Mouse (Mus musculus) bone marrow macrophage, adult 2 months (primary cell): ENCODE results near the gene Fam234b. TPM values are rescaled to one million over a fixed set of nuclear protein-coding genes. Genes with fewer than 3 reads are reported as not detected.

Experiments
- H3K27ac ChIP-seq: 2 replicates; pipeline ENCODE4 v1.5.1; 2012; ENCODE audit warnings: low read depth, low read length; ENCODE audit not compliant: insufficient read depth
- H3K4me1 ChIP-seq: 2 replicates; pipeline ENCODE4 v1.6.1; 2012; ENCODE audit warnings: low read length; ENCODE audit not compliant: control insufficient read depth, insufficient read depth
- H3K4me3 ChIP-seq: 2 replicates; pipeline ENCODE4 v1.5.1; 2012; ENCODE audit warnings: mild to moderate bottlenecking, low read length, moderate library complexity; ENCODE audit not compliant: insufficient read depth
- CTCF ChIP-seq: IDR thresholded peaks from 2 replicates; pipeline ENCODE4 v1.5.1; 2012; ENCODE audit warnings: low read depth, mild to moderate bottlenecking, low read length, moderate library complexity
- POLR2A ChIP-seq: IDR thresholded peaks from 2 replicates; pipeline ENCODE4 v1.6.1; 2012; ENCODE audit warnings: mild to moderate bottlenecking, low read depth, low read length, borderline replicate concordance
- polyA plus RNA-seq: library from polyadenylated mRNA; stranded (reverse); fragments of >200 nt; gene quantifications from 2 replicates; pipeline ENCODE4 v1.2.4, GENCODE M21; 2012; ENCODE audit not compliant: missing spikeins, insufficient read depth, insufficient read length

Fam234b gene
- polyA plus RNA-seq, 1 experiment, result 5.7 TPM

DNA sequence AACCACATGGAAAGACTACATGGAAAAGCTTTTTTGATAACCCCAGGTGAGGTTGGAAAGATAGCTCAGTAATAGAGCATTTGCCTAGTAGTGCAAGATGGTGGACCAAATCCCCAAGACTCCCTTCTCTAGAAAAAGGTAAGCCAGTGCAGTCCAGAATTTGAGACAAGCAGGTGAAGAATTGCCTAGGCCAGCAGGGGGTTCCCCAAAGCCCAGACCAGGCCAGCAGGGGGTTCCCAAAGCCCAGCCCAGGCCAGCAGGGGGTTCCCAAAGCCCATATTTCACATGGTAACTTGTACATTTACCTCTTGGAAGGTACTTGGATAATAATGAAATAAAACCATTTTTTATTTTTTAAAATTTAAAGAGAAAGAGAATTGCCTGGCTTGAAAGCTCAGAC lies 20.5 kb upstream of the Fam234b start:
- H3K4me1 ChIP-seq, result peaks cover 21% of the 10 kb centered on the region
- no peak overlapping the region for H3K4me3 ChIP-seq
- TF ChIP-seq POLR2A (no peak), CTCF (no peak)
- no peak overlapping the region for H3K27ac ChIP-seq

DNA sequence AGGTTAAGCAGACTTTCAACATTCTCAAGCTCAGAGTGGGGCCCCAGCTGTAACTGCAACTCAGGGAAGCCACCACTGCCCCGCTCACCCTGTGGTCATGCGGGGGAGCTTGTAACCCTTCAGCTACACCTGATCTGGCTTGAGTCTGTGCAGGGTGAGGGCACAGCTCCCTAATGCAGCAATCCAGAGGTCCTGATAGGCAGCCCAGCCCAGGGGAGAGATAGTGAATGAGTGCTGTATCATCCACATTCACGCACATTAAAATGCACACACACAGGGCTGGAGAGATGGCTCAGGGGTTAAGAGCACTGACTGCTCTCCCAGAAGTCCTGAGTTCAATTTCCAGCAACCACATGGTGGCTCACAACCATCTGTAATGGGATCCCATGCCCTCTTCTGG lies 19.2 kb upstream of the Fam234b start:
- no peak for TF ChIP-seq POLR2A
- no peak for TF ChIP-seq CTCF
- Histone ChIP-seq H3K4me1 (peaks cover 25% of the 10 kb centered on the region), H3K27ac (no peak overlapping the region), H3K4me3 (no peak overlapping the region)

DNA sequence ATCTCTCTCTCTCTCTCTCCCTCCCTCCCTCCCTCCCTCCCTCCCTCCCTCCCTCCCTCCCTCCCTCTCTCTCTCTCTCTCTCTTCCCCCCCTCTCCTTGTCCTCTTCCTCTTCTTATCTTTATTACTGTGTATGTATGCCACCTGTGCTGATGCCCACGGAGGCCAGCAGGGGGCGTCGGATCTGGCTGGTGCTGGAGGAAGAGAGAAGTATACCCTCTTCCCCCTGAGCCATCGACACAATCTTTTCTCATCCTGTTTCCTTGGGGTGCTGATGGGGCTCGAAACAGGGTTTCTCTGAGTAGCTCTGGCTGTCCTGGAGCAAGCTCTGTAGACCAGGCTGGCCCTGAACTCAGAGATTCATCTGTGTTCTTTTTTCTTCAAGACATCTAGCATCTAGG lies 14.9 kb upstream of the Fam234b start:
- TF ChIP-seq POLR2A (no peak), CTCF (no peak)
- no peak overlapping the region for H3K27ac ChIP-seq
- no peak overlapping the region for H3K4me3 ChIP-seq
- H3K4me1 ChIP-seq, result peaks cover 25% of the 10 kb centered on the region

DNA sequence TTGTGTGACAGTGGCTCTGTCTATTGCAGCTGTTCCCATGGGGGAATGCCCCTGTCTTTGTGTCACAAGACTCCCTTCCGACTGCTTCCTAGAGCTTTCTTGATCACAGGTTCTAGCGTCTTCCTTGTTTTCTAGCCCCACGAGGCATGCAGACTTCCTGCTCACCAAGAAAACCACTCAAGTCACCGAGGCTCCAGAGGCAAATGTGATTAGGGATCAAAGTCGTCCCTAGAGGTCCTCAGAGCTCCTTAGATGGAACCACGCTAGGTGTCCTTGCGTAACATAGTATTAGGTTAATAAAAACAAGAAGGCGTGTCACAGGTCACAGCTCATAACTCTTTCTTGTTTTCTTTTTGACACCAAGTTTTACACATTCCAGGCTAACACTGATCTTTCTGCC lies 13.8 kb upstream of the Fam234b start:
- peaks cover 32% of the 10 kb centered on the region for H3K4me1 ChIP-seq
- no peak for TF ChIP-seq CTCF
- TF ChIP-seq POLR2A, result no peak
- peak overlapping the region; percentile 32 for H3K27ac ChIP-seq
- H3K4me3 ChIP-seq, result no peak overlapping the region

DNA sequence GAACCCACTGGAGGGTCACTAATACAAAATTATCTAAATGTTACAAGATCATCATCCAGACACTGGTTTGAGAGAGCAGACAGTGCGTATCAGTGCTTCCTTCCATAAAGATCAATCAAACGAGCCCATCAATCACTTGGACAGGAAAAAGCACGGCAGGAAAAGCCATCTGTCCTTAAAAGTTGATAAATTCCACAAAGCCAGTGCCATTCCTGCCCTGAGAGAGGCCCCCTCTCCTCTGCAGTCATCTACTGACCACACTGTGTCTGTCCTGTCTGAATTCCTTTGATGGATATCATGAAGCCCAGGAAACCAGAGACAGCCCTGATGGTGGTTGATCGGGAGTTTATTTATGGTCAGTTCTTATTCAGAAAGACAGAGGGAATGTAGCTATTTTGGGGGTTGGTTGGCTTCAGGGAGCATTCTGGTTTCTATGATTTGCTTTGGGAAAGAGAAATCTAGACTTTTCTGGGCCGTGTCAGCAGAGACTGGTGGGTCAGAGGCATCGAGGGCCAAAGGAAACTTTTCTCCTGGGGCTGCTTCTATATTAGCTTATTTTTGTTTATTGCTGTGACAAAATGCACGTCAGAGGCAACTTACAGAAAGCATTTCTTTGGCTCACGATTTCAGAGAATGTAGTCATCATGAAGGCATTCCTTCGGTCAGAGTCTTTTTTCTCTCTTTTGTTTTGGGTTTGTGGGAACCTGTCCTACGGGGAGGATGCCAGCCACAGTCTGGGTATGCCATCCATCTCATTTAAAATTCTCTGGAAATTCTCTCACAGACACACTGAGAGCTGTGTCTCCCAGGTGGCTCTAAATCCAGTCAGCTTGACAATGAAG lies 10.5 kb upstream of the Fam234b start:
- Histone ChIP-seq H3K4me1 (peaks cover 39% of the 10 kb centered on the region), H3K4me3 (no peak overlapping the region), H3K27ac (no peak overlapping the region)
- TF ChIP-seq POLR2A, result no peak
- TF ChIP-seq CTCF, result no peak

DNA sequence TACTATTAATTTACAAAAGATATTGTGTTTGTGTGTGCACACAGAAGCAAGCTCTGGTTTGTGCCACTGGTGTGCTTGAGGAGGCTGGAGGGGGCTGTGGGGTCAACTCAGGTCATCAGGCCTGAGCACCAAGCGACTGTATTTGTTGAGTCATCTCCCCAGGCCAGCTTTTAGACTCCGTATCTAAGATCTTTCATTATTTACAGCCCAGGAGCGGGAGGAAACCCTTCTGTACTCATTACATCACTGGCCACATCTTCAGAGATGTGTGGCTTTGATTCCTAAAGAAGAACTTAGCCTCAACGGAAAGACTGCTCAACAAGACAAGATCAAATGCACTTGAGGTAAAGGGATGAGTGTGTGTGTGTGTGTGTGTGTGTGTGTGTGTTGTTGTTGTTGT lies 9.1 kb upstream of the Fam234b start:
- Histone ChIP-seq H3K27ac (peak overlapping the region; percentile 36), H3K4me3 (no peak overlapping the region), H3K4me1 (peaks cover 46% of the 10 kb centered on the region)
- TF ChIP-seq CTCF, result 0 out of 2 replicates have a peak, but pooled peaks have one; percentile 18
- TF ChIP-seq POLR2A, result no peak

DNA sequence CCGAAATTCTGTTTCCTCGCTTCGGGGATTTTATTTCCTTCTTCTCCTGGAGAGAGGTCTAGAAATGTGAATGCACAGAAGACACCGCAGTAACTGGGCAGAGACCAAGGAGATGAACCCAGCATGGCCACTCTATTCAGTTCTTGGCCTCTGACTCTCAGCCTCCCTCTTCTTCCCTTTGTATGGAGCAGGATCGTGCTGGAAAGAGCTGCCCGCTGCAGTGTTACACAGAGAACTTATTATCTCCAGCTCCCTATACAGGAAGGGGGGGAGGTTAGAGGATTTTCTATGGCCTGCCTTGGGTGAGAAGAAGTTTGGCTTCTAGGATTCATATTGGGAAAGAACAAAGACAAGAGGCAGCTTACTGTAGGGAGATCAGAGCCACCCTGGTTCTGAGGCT lies 7.7 kb upstream of the Fam234b start:
- Histone ChIP-seq H3K27ac (no peak overlapping the region), H3K4me1 (peaks cover 40% of the 10 kb centered on the region), H3K4me3 (no peak overlapping the region)
- TF ChIP-seq POLR2A (no peak), CTCF (no peak)

DNA sequence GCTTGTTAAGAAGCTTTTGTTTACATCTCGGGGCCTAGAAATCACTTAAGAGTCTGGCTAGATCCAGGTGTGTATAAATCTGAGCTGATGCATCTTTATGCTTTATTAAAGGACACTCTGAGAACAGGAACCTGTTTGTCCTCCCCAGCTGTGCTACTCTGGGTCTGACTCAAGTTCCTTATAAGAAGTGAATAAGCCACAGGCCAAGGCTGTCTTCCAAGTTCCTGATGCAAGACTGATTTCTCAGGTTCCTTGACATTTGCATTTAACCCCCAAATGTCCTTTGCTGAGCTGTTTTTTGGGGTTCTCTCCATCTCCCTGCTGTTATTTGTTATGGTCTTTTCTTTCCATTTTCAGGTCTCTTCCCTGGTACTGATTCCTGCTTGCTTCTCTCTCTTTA lies 5.9 kb upstream of the Fam234b start:
- Histone ChIP-seq H3K27ac (no peak overlapping the region), H3K4me3 (no peak overlapping the region), H3K4me1 (peaks cover 40% of the 10 kb centered on the region)
- TF ChIP-seq CTCF, result no peak
- TF ChIP-seq POLR2A, result no peak

DNA sequence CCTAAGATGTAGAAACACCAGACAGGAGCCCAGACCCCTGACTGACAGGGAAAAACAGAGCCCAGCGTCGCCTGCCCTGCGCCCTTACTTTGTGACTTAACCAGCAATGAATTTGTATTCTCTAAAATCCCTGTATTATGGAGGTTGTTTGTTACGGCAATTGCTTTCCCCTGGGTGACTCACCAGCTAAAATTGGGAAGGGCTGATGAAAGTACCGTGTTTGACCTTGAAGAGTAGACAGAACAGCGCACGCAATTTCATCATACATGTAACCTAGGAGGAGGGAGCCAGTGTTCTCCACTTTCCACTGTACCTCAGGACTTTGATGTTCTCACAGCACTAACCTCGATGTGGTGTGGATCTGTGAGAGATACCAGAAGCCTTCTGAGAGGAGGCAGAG lies 4.8 kb upstream of the Fam234b start:
- Histone ChIP-seq H3K4me1 (peaks cover 37% of the 10 kb centered on the region), H3K4me3 (no peak overlapping the region), H3K27ac (no peak overlapping the region)
- no peak for TF ChIP-seq POLR2A

DNA sequence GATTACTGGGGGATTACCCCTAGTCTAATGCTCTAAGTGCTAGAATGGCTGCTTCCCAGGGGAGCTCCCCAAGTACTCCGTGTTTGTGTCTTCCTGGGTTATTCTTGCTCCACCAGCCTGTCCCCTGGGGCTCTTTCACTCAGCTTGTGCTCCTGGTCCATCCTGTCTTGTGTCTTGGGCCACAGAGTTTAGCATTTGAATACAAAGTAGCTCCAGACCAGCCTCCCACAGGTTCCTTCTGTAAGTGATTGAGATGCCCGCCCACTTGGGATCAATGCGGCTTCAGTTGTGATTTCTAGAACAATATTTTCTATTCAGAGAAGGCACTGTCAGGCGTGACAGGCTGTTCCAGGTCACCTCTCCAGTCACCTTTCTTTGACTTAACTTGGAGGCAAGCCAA lies 4.0 kb upstream of the Fam234b start:
- no peak overlapping the region for H3K27ac ChIP-seq
- no peak for TF ChIP-seq CTCF
- TF ChIP-seq POLR2A, result no peak
- H3K4me3 ChIP-seq, result no peak overlapping the region
- peaks cover 34% of the 10 kb centered on the region for H3K4me1 ChIP-seq
